Mouse (Mus musculus): ENCODE data around the gene Usp19. TPM values are rescaled to one million over a fixed set of nuclear protein-coding genes. Genes with fewer than 3 reads are reported as not detected.
A peak's percentile ranks its signal among the peaks of the same experiment; 100 is the strongest.

The Usp19 gene
- polyA plus RNA-seq, 1 experiment from 2014 or later = 84.2 TPM

GRCm38 (mm10) chr9:108469845-108470244 lies 20.6 kb upstream of the Usp19 start:
- Histone ChIP-seq H3K4me2 (no peak overlapping the region), H3K36me3 (peaks cover 25% of the 10 kb centered on the region), H3K27ac (ENCODE audit: poor library complexity, severe bottlenecking) (no peak overlapping the region), H3K4me1 (replicated peaks) (no peaks in the 10 kb centered on the region), H3K4me3 (no peak overlapping the region), H3K9me3 (replicated peaks) (no peaks in the 10 kb centered on the region), H3K27me3 (replicated peaks) (no peaks in the 10 kb centered on the region), H3K9ac (no peak overlapping the region)
- ATAC-seq (ENCODE audit: insufficient number of reproducible peaks, low FRiP score) = no peak
- 54% methylated on average over 4 of the region's 4 CpGs for WGBS

GRCm38 (mm10) chr9:108474528-108474927 lies 15.9 kb upstream of the Usp19 start:
- Histone ChIP-seq H3K4me2 (no peak overlapping the region), H3K36me3 (no peaks in the 10 kb centered on the region), H3K9ac (no peak overlapping the region), H3K9me3 (replicated peaks) (no peaks in the 10 kb centered on the region), H3K4me1 (replicated peaks) (peaks cover 5% of the 10 kb centered on the region; the same call in 1 of the 2 replicates), H3K4me3 (no peak overlapping the region), H3K27me3 (replicated peaks) (no peaks in the 10 kb centered on the region), H3K27ac (ENCODE audit: poor library complexity, severe bottlenecking) (no peak overlapping the region)
- no peak for ATAC-seq (ENCODE audit: insufficient number of reproducible peaks, low FRiP score)
- WGBS = 60% methylated on average over 1 of the region's 1 CpGs

GRCm38 (mm10) chr9:108478638-108479156 lies 11.7 kb upstream of the Usp19 start:
- peak; percentile 63 for ATAC-seq (ENCODE audit: insufficient number of reproducible peaks, low FRiP score)
- Histone ChIP-seq H3K9me3 (replicated peaks) (no peaks in the 10 kb centered on the region), H3K4me2 (peak overlapping the region; percentile 90), H3K4me1 (replicated peaks) (peaks cover 27% of the 10 kb centered on the region), H3K36me3 (peaks cover 24% of the 10 kb centered on the region), H3K27me3 (replicated peaks) (no peaks in the 10 kb centered on the region), H3K27ac (ENCODE audit: poor library complexity, severe bottlenecking) (peak overlapping the region; percentile 86), H3K9ac (peak overlapping the region; percentile 66), H3K4me3 (peak overlapping the region; percentile 55)
- 1% methylated on average over 20 of the region's 20 CpGs for WGBS

- H3K4me3 ChIP-seq = no peak overlapping the region
- H3K36me3 ChIP-seq = peaks cover 29% of the 10 kb centered on the region
- H3K9me3 ChIP-seq (replicated peaks) = no peaks in the 10 kb centered on the region
- H3K4me1 ChIP-seq (replicated peaks) = peaks cover 27% of the 10 kb centered on the region
- ATAC-seq (ENCODE audit: insufficient number of reproducible peaks, low FRiP score) = no peak
- no peak overlapping the region for H3K27ac ChIP-seq (ENCODE audit: poor library complexity, severe bottlenecking)
- no peak overlapping the region for H3K9ac ChIP-seq
- H3K4me2 ChIP-seq = peak overlapping the region; percentile 90
- WGBS = 37% methylated on average over 11 of the region's 11 CpGs
- no peaks in the 10 kb centered on the region for H3K27me3 ChIP-seq (replicated peaks)
Measured at GRCm38 (mm10) chr9:108479241-108479640, 11.2 kb upstream of the Usp19 start.

GRCm38 (mm10) chr9:108479721-108480351 lies 10.6 kb upstream of the Usp19 start, which contains the start of gene Lamb2:
Lamb2 (plus strand) TSS chr9:108479736.
- peak within 1 kb of the TSS; percentile 85 for H3K9ac ChIP-seq
- H3K27ac ChIP-seq (ENCODE audit: poor library complexity, severe bottlenecking) = peak within 1 kb of the TSS; percentile 86
- H3K4me3 ChIP-seq = peak within 1 kb of the TSS; percentile 61
- H3K4me2 ChIP-seq = peak within 1 kb of the TSS; percentile 90
- H3K27me3 ChIP-seq (replicated peaks) = no peaks in the 10 kb centered on the region
- peaks cover 27% of the 10 kb centered on the region for H3K4me1 ChIP-seq (replicated peaks)
- ATAC-seq (ENCODE audit: insufficient number of reproducible peaks, low FRiP score) = peak; percentile 52
- no peaks in the 10 kb centered on the region for H3K9me3 ChIP-seq (replicated peaks)
- H3K36me3 ChIP-seq = peaks cover 34% of the 10 kb centered on the region
- 10% methylated on average over 10 of the region's 10 CpGs for WGBS

GRCm38 (mm10) chr9:108480813-108481519 lies 9.4 kb upstream of the Usp19 start:
- 86% methylated on average over 28 of the region's 28 CpGs for WGBS
- peak overlapping the region; percentile 11 for H3K27ac ChIP-seq (ENCODE audit: poor library complexity, severe bottlenecking)
- H3K4me1 ChIP-seq (replicated peaks) = peaks cover 27% of the 10 kb centered on the region
- H3K27me3 ChIP-seq (replicated peaks) = no peaks in the 10 kb centered on the region
- peak overlapping the region; percentile 90 for H3K4me2 ChIP-seq
- ATAC-seq (ENCODE audit: insufficient number of reproducible peaks, low FRiP score) = no peak
- H3K4me3 ChIP-seq = peak overlapping the region; percentile 61; the same call in 1 of the 2 replicates
- no peaks in the 10 kb centered on the region for H3K9me3 ChIP-seq (replicated peaks)
- H3K36me3 ChIP-seq = peaks cover 45% of the 10 kb centered on the region
- H3K9ac ChIP-seq = peak overlapping the region; percentile 85

GRCm38 (mm10) chr9:108481520-108482210 lies 8.7 kb upstream of the Usp19 start:
- Histone ChIP-seq H3K4me2 (peak overlapping the region; percentile 90), H3K27me3 (replicated peaks) (no peaks in the 10 kb centered on the region), H3K9me3 (replicated peaks) (no peaks in the 10 kb centered on the region), H3K27ac (ENCODE audit: poor library complexity, severe bottlenecking) (peak overlapping the region; percentile 11; the same call in 1 of the 2 replicates), H3K4me3 (no peak overlapping the region), H3K9ac (peak overlapping the region; percentile 58), H3K4me1 (replicated peaks) (peaks cover 27% of the 10 kb centered on the region), H3K36me3 (peaks cover 52% of the 10 kb centered on the region)
- 77% methylated on average over 19 of the region's 19 CpGs for WGBS
- no peak for ATAC-seq (ENCODE audit: insufficient number of reproducible peaks, low FRiP score)

GRCm38 (mm10) chr9:108483051-108483790 lies 7.2 kb upstream of the Usp19 start:
- ATAC-seq (ENCODE audit: insufficient number of reproducible peaks, low FRiP score) = no peak
- Histone ChIP-seq H3K4me3 (no peak overlapping the region), H3K36me3 (peaks cover 68% of the 10 kb centered on the region), H3K9ac (no peak overlapping the region), H3K4me1 (replicated peaks) (peaks cover 27% of the 10 kb centered on the region), H3K9me3 (replicated peaks) (no peaks in the 10 kb centered on the region), H3K27me3 (replicated peaks) (no peaks in the 10 kb centered on the region), H3K4me2 (no peak overlapping the region), H3K27ac (ENCODE audit: poor library complexity, severe bottlenecking) (no peak overlapping the region)
- 92% methylated on average over 18 of the region's 18 CpGs for WGBS

- Histone ChIP-seq H3K9ac (0 out of 2 replicates have a peak overlapping the region, but pooled peaks have one; percentile 8), H3K9me3 (replicated peaks) (no peaks in the 10 kb centered on the region), H3K27me3 (replicated peaks) (no peaks in the 10 kb centered on the region), H3K36me3 (peaks cover 76% of the 10 kb centered on the region), H3K27ac (ENCODE audit: poor library complexity, severe bottlenecking) (no peak overlapping the region), H3K4me3 (no peak overlapping the region), H3K4me1 (replicated peaks) (peaks cover 26% of the 10 kb centered on the region), H3K4me2 (no peak overlapping the region)
- WGBS = 94% methylated on average over 15 of the region's 15 CpGs
- ATAC-seq (ENCODE audit: insufficient number of reproducible peaks, low FRiP score) = no peak
Measured at GRCm38 (mm10) chr9:108484021-108484420, 6.4 kb upstream of the Usp19 start.

GRCm38 (mm10) chr9:108485301-108485875 lies 5.0 kb upstream of the Usp19 start:
- peaks cover 29% of the 10 kb centered on the region for H3K4me1 ChIP-seq (replicated peaks)
- H3K9me3 ChIP-seq (replicated peaks) = no peaks in the 10 kb centered on the region
- no peaks in the 10 kb centered on the region for H3K27me3 ChIP-seq (replicated peaks)
- no peak overlapping the region for H3K9ac ChIP-seq
- WGBS = 88% methylated on average over 19 of the region's 19 CpGs
- no peak overlapping the region for H3K4me2 ChIP-seq
- no peak overlapping the region for H3K4me3 ChIP-seq
- H3K27ac ChIP-seq (ENCODE audit: poor library complexity, severe bottlenecking) = no peak overlapping the region
- ATAC-seq (ENCODE audit: insufficient number of reproducible peaks, low FRiP score) = no peak
- H3K36me3 ChIP-seq = peaks cover 87% of the 10 kb centered on the region

All from heart, embryonic 12.5 days (tissue).